Mouse (Mus musculus) spleen, adult 2 months (tissue): Measurements from ENCODE around the gene Vax2.

Experiments used
- CTCF ChIP-seq: fragments of 200-500 bp; IDR thresholded peaks from 2 replicates; pipeline ENCODE4 v1.5.1; 2011; ENCODE audit warnings: mild to moderate bottlenecking, inconsistent platforms; ENCODE audit not compliant: insufficient read depth, insufficient read length, insufficient replicate concordance; ENCODE audit errors: extremely low read depth
- POLR2A ChIP-seq: fragments of 200-500 bp; IDR thresholded peaks from 2 replicates; pipeline ENCODE4 v1.6.1; 2011; ENCODE audit warnings: low read depth, low read length, inconsistent platforms

DNA sequence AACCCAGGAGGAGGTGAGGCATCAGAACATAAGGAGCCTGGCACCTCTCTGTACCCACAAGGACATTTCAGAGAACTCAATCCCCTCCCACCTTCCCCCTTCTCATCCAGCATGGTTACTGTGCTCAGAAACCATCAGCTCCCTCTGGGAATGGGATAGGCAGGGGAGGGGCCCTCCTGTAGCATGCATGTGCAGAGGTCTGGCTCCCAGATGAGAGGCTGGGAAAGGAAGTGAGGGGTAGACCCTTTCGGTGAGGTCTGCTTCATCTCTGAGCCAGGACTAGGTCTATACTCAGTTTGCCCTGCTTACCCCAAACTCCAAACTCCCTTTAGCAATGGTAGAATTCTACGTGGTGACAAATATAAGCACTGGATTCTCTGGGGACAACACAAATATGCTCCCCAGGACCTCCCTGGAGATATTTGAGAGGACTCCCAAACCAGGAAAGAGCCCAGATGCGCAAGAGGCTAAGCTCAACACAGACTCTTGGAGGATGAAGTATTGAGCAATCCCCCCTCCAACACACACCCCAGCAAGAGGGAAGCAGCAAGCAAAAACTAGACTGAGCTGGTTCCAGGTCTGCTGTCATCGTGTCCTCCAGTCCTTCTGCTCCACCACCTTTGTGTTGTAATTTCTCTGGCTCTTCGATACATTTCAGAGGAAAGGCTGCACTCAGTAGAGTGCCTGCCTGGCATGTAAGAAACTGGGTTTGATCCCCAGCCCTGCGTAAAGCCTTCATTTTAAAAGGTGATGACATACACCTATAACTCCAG is 3.1 kb upstream of the Vax2 start:
- TF ChIP-seq CTCF: no peak
- no peak for TF ChIP-seq POLR2A
